Mouse (Mus musculus): ENCODE measurements around the gene Rtn4rl2.

DNA sequence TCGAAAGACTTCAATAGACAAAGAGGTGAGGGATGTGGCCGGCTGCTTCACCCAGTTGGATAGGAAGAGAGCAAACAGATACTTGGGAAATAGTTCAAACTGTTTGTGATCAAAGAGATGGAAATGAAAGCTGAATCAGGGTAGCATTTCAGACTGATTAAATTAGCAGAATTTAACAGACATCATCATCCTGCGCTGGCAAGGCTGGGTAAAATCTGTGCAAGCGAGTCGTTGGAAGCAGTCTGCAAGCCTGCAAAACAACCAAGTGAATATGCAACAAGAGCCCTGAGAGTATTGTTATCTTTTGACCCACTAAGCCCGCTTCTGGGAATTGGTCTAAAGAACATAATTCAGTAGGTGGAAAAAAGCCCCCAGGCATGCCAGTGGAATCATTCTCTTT lies 6.8 kb upstream of the Rtn4rl2 start:
- no peak for TF ChIP-seq CTCF (IDR thresholded peaks at IDR 0.05; ENCODE audit: control insufficient read depth, insufficient read depth, insufficient replicate concordance, low read depth, low read length)
- TF ChIP-seq POLR2A (IDR thresholded peaks at IDR 0.05; ENCODE audit: control insufficient read depth, low read depth, low read length): no peak
